Comparison of ENCODE assay signal across 15 mouse cellular contexts in genomic region chr9:106469317-106469716, GRCm38 (mm10). TPM values are rescaled to one million over a fixed set of nuclear protein-coding genes. Genes with fewer than 3 reads are reported as not detected.
DNase-seq lines count a peak whose midpoint lies in the region; ATAC-seq and TF ChIP-seq lines count a peak whose summit lies in the region.
"Had no signal": no experiment of that assay in that cellular context is flagged by ENCODE, and none has a peak within 500 bp of the region (broad histone marks: within the 10 kb centered on the region; RNA-seq: fewer than 3 reads in every experiment).

No protein-coding gene starts in this region.

- no peak overlapping the region for H3K4me3 ChIP-seq in layer of hippocampus, adult 2 months
- H3K4me3 ChIP-seq: embryonic facial prominence, embryonic 13.5 days; forebrain, embryonic 13.5 days had no signal

- H3K27ac ChIP-seq in layer of hippocampus, adult 2 months = no peak overlapping the region
- H3K27ac ChIP-seq: embryonic facial prominence, embryonic 13.5 days; forebrain, embryonic 13.5 days had no signal

- peak; percentile 20 for DNase-seq in cerebellum, adult 11 months
- no peak for DNase-seq in cerebellum, adult 11-12 months
- DNase-seq in layer of hippocampus, adult 2 months (ENCODE audit: low spot score in 2 of 2) = no peak
- no peak for DNase-seq in layer of hippocampus, adult 8-10 months (ENCODE audit: low spot score in 2 of 2)
- peak; percentile 33 for DNase-seq in naive thymus-derived CD4-positive, alpha-beta T cell, adult 2 months (ENCODE audit: low read depth)
- DNase-seq in testis, postnatal 10 days (ENCODE audit: low spot score) = no peak
- DNase-seq in thymus, postnatal 14 days = no peak
- DNase-seq: kidney, adult 18-20 months; lung, postnatal 10 days had no signal

- ATAC-seq in activated CD4-positive, CD25-positive, alpha-beta regulatory T cell, adult 4 months = peak; percentile 62
- ATAC-seq: forebrain, embryonic 13.5 days; midbrain, embryonic 16.5 days had no signal

- TF ChIP-seq CTCF in layer of hippocampus, adult 2 months (conservative IDR thresholded peaks at IDR 0.05) = peak; percentile 19; the same call in 1 of the 2 replicates

RNA-seq across cellular contexts. Expression of gene Gpr62, which starts 3.6 kb away (rescaled TPM):
- total RNA-seq in layer of hippocampus, adult 2 months (2021) = 10 to 100 TPM; 11.6 to 12.4 TPM
- total RNA-seq in layer of hippocampus, adult 8-10 months (2022) = 10 to 100 TPM in 3 of 4 experiments, 1 to 10 TPM in 1; 9.4 to 12.4 (median 10.6) TPM
- polyA plus RNA-seq in activated CD4-positive, CD25-positive, alpha-beta regulatory T cell, adult 4 months (2017; shearing (Covaris generic)) = not detected
- total RNA-seq: adrenal gland, postnatal 14 days; hematopoietic stem cell, adult 5-6 weeks had no signal

RNA-seq across cellular contexts. Expression of gene Rrp9, which starts 6.4 kb away (rescaled TPM):
- total RNA-seq in layer of hippocampus, adult 2 months (2021) = 10 to 100 TPM; 35.4 to 36.6 TPM
- total RNA-seq in layer of hippocampus, adult 8-10 months (2022) = 10 to 100 TPM; 32.7 to 42.1 (median 33.2) TPM
- 10 to 100 TPM; 23.1 to 33.9 TPM for polyA plus RNA-seq in activated CD4-positive, CD25-positive, alpha-beta regulatory T cell, adult 4 months (2017; shearing (Covaris generic))

RNA-seq across cellular contexts. Expression of gene Parp3, which starts 7.4 kb away (rescaled TPM):
- 1 to 10 TPM; 3.0 to 3.7 TPM for total RNA-seq in layer of hippocampus, adult 2 months (2021)
- total RNA-seq in layer of hippocampus, adult 8-10 months (2022) = 10 to 100 TPM in 1 of 4 experiments, 1 to 10 TPM in 3; 6.0 to 10.9 (median 7.4) TPM
- 10 to 100 TPM; 36.0 to 48.1 TPM for polyA plus RNA-seq in activated CD4-positive, CD25-positive, alpha-beta regulatory T cell, adult 4 months (2017; shearing (Covaris generic))

RNA-seq across cellular contexts. Expression of gene Pcbp4, which starts 16.2 kb away (rescaled TPM):
- 100 to 1,000 TPM; 187 to 205 TPM for total RNA-seq in layer of hippocampus, adult 2 months (2021)
- 100 to 1,000 TPM; 186 to 215 (median 199) TPM for total RNA-seq in layer of hippocampus, adult 8-10 months (2022)
- 1 to 10 TPM; 4.5 to 4.8 TPM for polyA plus RNA-seq in activated CD4-positive, CD25-positive, alpha-beta regulatory T cell, adult 4 months (2017; shearing (Covaris generic))

RNA-seq across cellular contexts. Expression of gene Abhd14a, which starts 21.8 kb away (rescaled TPM):
- 10 to 100 TPM; 39.0 to 39.4 TPM for total RNA-seq in layer of hippocampus, adult 2 months (2021)
- total RNA-seq in layer of hippocampus, adult 8-10 months (2022) = 10 to 100 TPM; 35.6 to 44.4 (median 40.2) TPM
- 10 to 100 TPM; 12.7 to 13.0 TPM for polyA plus RNA-seq in activated CD4-positive, CD25-positive, alpha-beta regulatory T cell, adult 4 months (2017; shearing (Covaris generic))

Comparison
In these comparisons a context has a peak if more than half of its experiments do, and no peak if none do; other contexts are left out.
1. DNase-seq: peak in cerebellum, adult 11 months (single experiment) and naive thymus-derived CD4-positive, alpha-beta T cell, adult 2 months (single experiment); none in cerebellum, adult 11-12 months (single experiment), layer of hippocampus, adult 2 months (0 of 2), layer of hippocampus, adult 8-10 months (0 of 2), testis, postnatal 10 days (single experiment) and thymus, postnatal 14 days (single experiment).